Mouse (Mus musculus): ENCODE results near the gene Med4. TPM values are rescaled to one million over a fixed set of nuclear protein-coding genes. Genes with fewer than 3 reads are reported as not detected.
A peak's percentile ranks its signal among the peaks of the same experiment; 100 is the strongest.
"Not testable (repeated sequence)": the region's sequence is repeated elsewhere in the genome, so short reads cannot be mapped to it uniquely, and the experiment has no call there.

Gene Med4
- total RNA-seq, 1 experiment = 31.7 TPM

DNA sequence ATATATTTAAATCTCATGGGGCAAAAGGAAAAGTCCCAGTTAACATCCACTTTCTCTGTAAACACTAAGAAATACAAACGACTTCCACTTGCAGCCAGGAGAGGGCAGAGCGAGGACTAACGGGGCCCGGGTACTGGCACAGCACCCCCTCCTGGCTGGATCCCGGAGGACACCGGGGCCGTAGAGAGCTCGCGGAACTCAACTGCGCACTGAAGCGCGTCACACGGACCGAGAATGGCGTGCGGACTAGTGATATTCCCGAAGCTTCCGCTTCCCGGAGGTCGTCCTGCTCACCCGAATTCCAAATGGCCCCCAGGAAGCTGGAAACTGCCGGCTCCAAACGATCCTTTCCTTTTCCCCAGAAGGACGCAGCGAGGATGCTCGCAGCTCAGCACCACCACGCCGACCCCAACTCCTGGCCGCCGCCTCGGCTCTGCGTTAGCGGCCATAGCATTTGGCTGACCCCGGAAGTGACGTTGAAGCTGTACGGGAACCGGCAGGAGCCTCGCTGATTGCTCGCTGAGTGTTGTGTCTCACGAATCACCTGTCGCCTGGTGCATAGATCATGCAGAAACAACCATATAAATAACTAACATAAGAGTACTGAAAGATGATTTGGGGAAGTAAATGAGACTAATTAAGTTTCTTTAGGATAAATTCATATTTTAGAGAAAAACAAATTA, 15.1 kb downstream of the Med4 start, which contains the start of gene Sucla2:
TSS of gene Sucla2 (plus strand) at position 554 of the 683 bp plus-strand sequence.
- H3K4me3 ChIP-seq (ENCODE audit: insufficient read depth in 1 of 2, low read depth in 1 of 2, low read length in 2 of 2, poor library complexity in 1 of 2, severe bottlenecking in 1 of 2) = peak within 1 kb of the TSS; percentile 71 to 90
- peak within 1 kb of the TSS; percentile 95 for H3K27ac ChIP-seq (ENCODE audit: insufficient read depth, low read depth, low read length, poor library complexity, severe bottlenecking)
- no peaks in the 10 kb centered on the region for H3K9me3 ChIP-seq (ENCODE audit: control insufficient read depth, insufficient read depth, low read depth, low read length)
- in situ Hi-C loops (cut with MboI; ENCODE audit: low sequenced_read_pairs in 2 of 2, unreplicated experiment in 2 of 2) = no loop called here
- peak; percentile 85 for DNase-seq (ENCODE audit: low read depth, low spot score)
- H3K4me1 ChIP-seq (ENCODE audit: control insufficient read depth in 2 of 2, insufficient read depth in 2 of 2, low read length in 2 of 2, poor library complexity in 1 of 2) = peaks cover 0 to 2% of the 10 kb centered on the region in 2 experiments; a peak in 1 of 4 replicates
- peak within 1 kb of the TSS; percentile 92 for H3K9ac ChIP-seq (ENCODE audit: insufficient read depth, low read depth, low read length, poor library complexity, severe bottlenecking)
- TF ChIP-seq MAFK (IDR thresholded peaks at IDR 0.05; ENCODE audit: insufficient read depth, low read depth, low read length) (no peak), ZC3H11A (IDR thresholded peaks at IDR 0.05; ENCODE audit: borderline replicate concordance, low read depth, low read length) (peak; percentile 67; the same call in 1 of the 2 replicates), HCFC1 (IDR thresholded peaks at IDR 0.05; ENCODE audit: borderline replicate concordance, insufficient read depth, low read length) (peak; percentile 83), CHD2 (IDR thresholded peaks at IDR 0.05; ENCODE audit: low read depth, low read length) (peak; percentile 41; the same call in 1 of the 2 replicates), ZNF384 (IDR thresholded peaks at IDR 0.05; ENCODE audit: low read depth, low read length) (0 out of 2 replicates have a peak, but pooled peaks have one; percentile 42)
- no peaks in the 10 kb centered on the region for H3K36me3 ChIP-seq (ENCODE audit: control insufficient read depth, insufficient read depth, low read length, poor library complexity, severe bottlenecking)

DNA sequence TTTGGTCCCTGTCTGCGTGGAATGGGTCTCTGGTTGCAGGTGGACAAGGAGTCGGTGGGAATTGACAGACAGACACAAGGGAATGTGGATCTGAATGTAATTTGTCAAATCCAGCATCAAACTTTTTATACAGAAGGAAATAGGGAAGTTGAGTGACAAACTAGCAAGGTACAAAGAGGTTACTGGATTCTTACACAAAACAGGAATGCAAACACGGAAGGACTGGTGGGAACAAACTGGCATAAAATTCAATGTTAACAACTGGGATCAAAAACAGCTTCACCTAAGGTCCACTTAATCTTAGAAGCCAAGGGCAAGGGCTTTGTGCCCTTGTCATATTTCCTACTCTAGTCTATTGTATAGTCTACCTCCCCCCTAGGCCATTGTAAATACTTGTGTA, 18.8 kb downstream of the Med4 start:
- H3K9ac ChIP-seq (ENCODE audit: insufficient read depth, low read depth, low read length, poor library complexity, severe bottlenecking); in situ Hi-C loops (cut with MboI; ENCODE audit: low sequenced_read_pairs in 2 of 2, unreplicated experiment in 2 of 2); H3K4me3 ChIP-seq (ENCODE audit: insufficient read depth in 1 of 2, low read depth in 1 of 2, low read length in 2 of 2, poor library complexity in 1 of 2, severe bottlenecking in 1 of 2): not testable (repeated sequence)

DNA sequence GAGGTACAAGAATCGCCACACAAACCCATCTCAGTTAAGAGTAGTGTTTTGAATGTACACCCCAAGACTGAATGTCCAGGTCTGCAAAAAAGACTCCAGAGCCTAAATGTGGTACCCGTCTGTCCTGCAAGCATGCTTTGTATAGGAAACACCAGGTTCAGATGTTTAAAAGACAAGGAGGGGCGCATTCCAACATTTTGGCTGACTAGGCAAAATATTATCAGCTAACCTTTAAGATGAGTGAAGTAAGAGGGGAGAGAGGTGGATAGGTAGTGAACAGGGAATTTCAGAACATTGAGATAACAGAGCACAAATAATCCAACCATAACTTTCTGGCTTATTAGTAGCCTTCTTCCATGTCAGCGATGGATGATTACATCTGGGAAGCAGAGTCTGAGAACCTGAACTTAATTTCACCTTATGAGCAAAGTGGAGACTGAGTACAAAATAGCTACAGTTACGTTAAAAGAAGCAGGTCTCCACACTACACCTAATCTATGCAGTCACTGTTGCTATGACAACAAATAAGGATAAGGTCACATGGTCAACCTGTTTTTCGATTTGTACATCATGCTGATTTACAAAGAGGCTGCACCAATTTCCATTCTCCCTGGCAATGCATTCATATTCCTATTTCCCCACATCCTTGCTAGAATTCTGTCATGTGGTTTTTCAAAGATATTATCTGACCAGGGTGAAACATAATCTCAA, 24.1 kb downstream of the Med4 start:
- Histone ChIP-seq H3K36me3 (ENCODE audit: control insufficient read depth, insufficient read depth, low read length, poor library complexity, severe bottlenecking) (no peaks in the 10 kb centered on the region), H3K27ac (ENCODE audit: insufficient read depth, low read depth, low read length, poor library complexity, severe bottlenecking) (no peak overlapping the region), H3K4me3 (ENCODE audit: insufficient read depth in 1 of 2, low read depth in 1 of 2, low read length in 2 of 2, poor library complexity in 1 of 2, severe bottlenecking in 1 of 2) (no peak overlapping the region), H3K4me1 (ENCODE audit: control insufficient read depth in 2 of 2, insufficient read depth in 2 of 2, low read length in 2 of 2, poor library complexity in 1 of 2) (no peaks in the 10 kb centered on the region), H3K9me3 (ENCODE audit: control insufficient read depth, insufficient read depth, low read depth, low read length) (no peaks in the 10 kb centered on the region), H3K9ac (ENCODE audit: insufficient read depth, low read depth, low read length, poor library complexity, severe bottlenecking) (no peak overlapping the region)
- in situ Hi-C loops (cut with MboI; ENCODE audit: low sequenced_read_pairs in 2 of 2, unreplicated experiment in 2 of 2) = no loop called here
- TF ChIP-seq MAFK (IDR thresholded peaks at IDR 0.05; ENCODE audit: insufficient read depth, low read depth, low read length) = peak; percentile 58
- no peak for TF ChIP-seq HCFC1 (IDR thresholded peaks at IDR 0.05; ENCODE audit: borderline replicate concordance, insufficient read depth, low read length)
- no peak for TF ChIP-seq ZNF384 (IDR thresholded peaks at IDR 0.05; ENCODE audit: low read depth, low read length)
- no peak for TF ChIP-seq ZC3H11A (IDR thresholded peaks at IDR 0.05; ENCODE audit: borderline replicate concordance, low read depth, low read length)
- TF ChIP-seq CHD2 (IDR thresholded peaks at IDR 0.05; ENCODE audit: low read depth, low read length) = no peak
- no peak for DNase-seq (ENCODE audit: low read depth, low spot score)

More for the DNA sequence above, 18.8 kb downstream of the Med4 start:
- H3K4me1 ChIP-seq (ENCODE audit: control insufficient read depth in 2 of 2, insufficient read depth in 2 of 2, low read length in 2 of 2, poor library complexity in 1 of 2); H3K9me3 ChIP-seq (ENCODE audit: control insufficient read depth, insufficient read depth, low read depth, low read length); DNase-seq (ENCODE audit: low read depth, low spot score); H3K36me3 ChIP-seq (ENCODE audit: control insufficient read depth, insufficient read depth, low read length, poor library complexity, severe bottlenecking); H3K27ac ChIP-seq (ENCODE audit: insufficient read depth, low read depth, low read length, poor library complexity, severe bottlenecking): not testable (repeated sequence)

DNA sequence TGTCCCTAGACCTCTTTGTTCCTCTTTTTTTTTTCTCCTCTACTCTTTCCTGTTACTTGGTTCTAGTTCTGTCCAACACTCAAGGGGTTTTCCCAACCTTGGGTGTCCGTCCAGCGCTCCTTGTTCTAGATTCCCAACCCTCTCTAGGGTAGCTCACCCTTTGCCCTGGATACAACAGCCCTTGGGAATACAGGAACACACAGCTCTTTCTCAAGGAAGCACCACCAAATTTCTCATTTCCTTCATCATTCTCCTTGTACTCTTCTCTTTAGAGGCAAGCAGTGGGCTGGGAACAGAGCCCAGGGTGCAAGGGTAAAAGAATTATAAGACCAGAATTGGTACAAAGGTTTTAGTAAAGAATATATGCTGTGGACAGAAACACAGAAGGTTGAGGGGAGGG, 25.8 kb downstream of the Med4 start:
- Histone ChIP-seq H3K4me3 (ENCODE audit: insufficient read depth in 1 of 2, low read depth in 1 of 2, low read length in 2 of 2, poor library complexity in 1 of 2, severe bottlenecking in 1 of 2) (no peak overlapping the region), H3K9ac (ENCODE audit: insufficient read depth, low read depth, low read length, poor library complexity, severe bottlenecking) (no peak overlapping the region), H3K4me1 (ENCODE audit: control insufficient read depth in 2 of 2, insufficient read depth in 2 of 2, low read length in 2 of 2, poor library complexity in 1 of 2) (no peaks in the 10 kb centered on the region), H3K9me3 (ENCODE audit: control insufficient read depth, insufficient read depth, low read depth, low read length) (no peaks in the 10 kb centered on the region), H3K27ac (ENCODE audit: insufficient read depth, low read depth, low read length, poor library complexity, severe bottlenecking) (no peak overlapping the region), H3K36me3 (ENCODE audit: control insufficient read depth, insufficient read depth, low read length, poor library complexity, severe bottlenecking) (no peaks in the 10 kb centered on the region)
- TF ChIP-seq HCFC1 (IDR thresholded peaks at IDR 0.05; ENCODE audit: borderline replicate concordance, insufficient read depth, low read length) (no peak), ZNF384 (IDR thresholded peaks at IDR 0.05; ENCODE audit: low read depth, low read length) (no peak), CHD2 (IDR thresholded peaks at IDR 0.05; ENCODE audit: low read depth, low read length) (no peak), ZC3H11A (IDR thresholded peaks at IDR 0.05; ENCODE audit: borderline replicate concordance, low read depth, low read length) (no peak), MAFK (IDR thresholded peaks at IDR 0.05; ENCODE audit: insufficient read depth, low read depth, low read length) (no peak)
- DNase-seq (ENCODE audit: low read depth, low spot score) = no peak
- in situ Hi-C loops (cut with MboI; ENCODE audit: low sequenced_read_pairs in 2 of 2, unreplicated experiment in 2 of 2) = no loop called here

Measured in ES-E14 (cell line).